Mouse (Mus musculus) testis, postnatal 14 days (tissue): ENCODE data around the gene Rps15.
"Not testable (repeated sequence)": the region's sequence is repeated elsewhere in the genome, so short reads cannot be mapped to it uniquely, and the experiment has no call there.

ENCODE experiments used
- DNase-seq: peaks from one replicate; pipeline ENCODE4 v3.0.0; 2021; ENCODE audit warnings: low spot score

Rps15 gene

GRCm38 (mm10) chr10:80292251-80293146 is at the start of gene Rps15:
Rps15 (plus strand) TSS chr10:80292453.
- peak; percentile 94 for DNase-seq

DNA sequence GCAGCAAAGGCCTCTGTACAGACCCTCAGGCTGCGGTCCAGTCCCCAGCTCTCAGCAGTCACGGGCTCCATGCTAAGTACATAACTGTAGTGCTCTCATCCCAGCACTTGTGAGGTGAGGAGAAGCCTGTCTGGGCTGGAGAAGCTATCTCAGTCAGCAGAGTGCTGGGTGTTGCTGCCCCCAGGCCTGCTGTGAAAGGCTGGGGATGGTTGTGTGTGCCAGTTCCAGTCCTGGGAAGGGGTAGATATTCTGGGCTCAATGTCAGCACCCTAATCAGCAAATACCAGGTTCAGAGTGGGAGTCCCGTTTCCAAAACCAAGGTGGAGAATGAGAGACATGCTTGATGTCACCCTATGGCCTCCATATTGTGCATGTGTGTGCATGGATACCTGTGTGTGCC is 49.6 kb upstream of the Rps15 start:
- no peak for DNase-seq

- no peak for DNase-seq
These were observed 47.4 kb upstream of the Rps15 start for GRCm38 (mm10) chr10:80244791-80245399.

DNA sequence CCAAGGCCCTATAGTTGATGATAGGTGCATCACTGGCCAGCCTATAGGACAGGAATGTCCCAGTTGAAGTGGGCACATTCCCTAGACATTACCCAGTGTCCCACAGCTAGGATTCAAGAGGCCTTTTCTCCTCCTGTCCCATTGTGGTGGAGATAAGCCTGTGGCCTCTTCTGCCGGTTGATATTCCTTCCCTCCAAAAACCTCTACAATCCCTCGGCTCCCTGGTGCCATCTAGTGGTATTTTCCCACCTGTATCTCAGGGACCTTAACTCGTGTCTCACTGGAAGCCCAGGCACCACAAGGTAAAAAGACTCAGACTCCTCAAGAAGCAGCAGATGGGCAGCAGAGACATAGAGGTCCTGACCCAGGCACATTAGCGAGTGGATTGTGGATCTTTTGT is 46.7 kb upstream of the Rps15 start:
- peak; percentile 58 for DNase-seq

- no peak for DNase-seq
These were observed 44.4 kb upstream of the Rps15 start for GRCm38 (mm10) chr10:80247849-80248248.

DNA sequence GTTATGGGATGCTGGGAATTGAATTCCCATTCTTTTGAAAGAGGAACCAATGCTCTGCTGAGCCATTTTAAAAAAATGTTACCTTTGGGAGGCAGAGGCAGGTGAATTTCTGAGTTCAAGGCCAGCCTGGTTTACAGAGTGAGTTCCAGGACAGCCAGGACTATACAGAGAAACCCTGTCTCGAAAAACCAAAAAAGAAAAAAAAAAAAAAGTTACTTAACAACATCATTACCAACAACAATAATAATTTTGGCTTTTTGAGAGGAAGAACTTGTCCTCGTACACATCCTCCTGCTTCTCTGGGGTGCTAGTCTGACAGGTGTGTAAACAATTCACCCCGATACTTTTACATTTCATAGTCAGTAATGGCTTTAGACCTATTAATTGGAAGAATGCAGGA is 43.8 kb upstream of the Rps15 start:
- DNase-seq = not testable (repeated sequence)

GRCm38 (mm10) chr10:80248971-80249640 is 43.1 kb upstream of the Rps15 start, which contains the start of gene Ndufs7:
Ndufs7 (plus strand) TSS chr10:80249121.
- DNase-seq = peak; percentile 91

DNA sequence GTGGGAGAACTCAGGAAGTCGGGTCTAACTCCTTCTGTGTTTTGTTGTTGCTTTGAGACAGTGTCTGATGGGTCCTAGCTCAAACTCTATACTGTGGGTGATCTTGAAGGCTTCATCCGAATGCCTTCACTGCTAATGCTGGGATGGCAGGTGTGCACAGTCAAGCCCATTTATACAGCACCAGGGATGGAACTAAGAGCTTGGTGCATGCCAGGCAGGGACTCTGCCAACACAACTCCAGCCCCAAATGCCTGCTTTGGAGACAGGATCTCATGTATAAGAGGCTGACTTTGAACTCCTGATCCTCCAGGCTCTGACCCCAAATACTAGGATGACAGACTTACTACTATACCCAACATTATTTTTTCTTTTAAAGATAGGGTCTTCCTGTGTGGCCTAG is 42.2 kb upstream of the Rps15 start:
- DNase-seq = no peak

GRCm38 (mm10) chr10:80250573-80250972 is 41.7 kb upstream of the Rps15 start:
- no peak for DNase-seq

- DNase-seq = no peak
These were observed 40.2 kb upstream of the Rps15 start for GRCm38 (mm10) chr10:80252011-80252410.

DNA sequence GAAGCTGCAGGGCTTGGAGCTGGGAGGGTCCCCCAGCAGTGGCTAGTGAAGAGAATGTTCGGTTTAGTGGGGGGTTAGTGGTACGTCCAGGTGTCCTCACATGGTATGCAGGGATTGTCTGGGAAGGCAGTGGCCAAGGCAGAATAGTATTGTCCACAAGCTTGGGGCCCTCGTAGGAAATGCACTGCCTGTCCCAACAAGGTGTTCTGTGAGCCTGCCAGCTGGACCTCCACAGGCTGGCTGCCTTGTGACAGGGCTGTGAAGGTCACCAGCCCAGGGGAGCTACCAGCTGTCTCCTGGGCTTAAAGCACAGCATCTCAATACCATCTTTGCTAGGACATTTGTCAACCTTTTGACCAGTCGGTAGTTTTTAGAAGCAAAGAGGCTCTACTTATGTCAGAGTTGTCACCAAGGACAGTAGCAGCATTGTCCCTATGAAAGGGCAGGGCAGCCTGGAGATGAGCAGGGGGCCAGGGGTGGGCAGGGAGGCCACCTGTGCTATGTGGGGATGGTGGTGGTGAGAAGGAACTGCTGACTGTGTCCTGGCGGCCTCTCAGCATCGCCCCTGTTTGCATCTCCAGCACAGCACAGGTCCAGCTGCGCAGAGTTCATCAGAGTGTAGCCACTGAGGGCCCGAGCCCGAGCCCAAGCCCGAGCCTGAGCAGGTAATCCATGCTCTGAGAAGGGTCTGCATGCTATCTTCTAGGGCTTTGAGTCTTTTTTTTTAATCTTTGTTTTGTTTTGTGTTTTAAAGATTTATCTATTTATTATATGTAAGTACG is 39.6 kb upstream of the Rps15 start:
- no peak for DNase-seq

DNA sequence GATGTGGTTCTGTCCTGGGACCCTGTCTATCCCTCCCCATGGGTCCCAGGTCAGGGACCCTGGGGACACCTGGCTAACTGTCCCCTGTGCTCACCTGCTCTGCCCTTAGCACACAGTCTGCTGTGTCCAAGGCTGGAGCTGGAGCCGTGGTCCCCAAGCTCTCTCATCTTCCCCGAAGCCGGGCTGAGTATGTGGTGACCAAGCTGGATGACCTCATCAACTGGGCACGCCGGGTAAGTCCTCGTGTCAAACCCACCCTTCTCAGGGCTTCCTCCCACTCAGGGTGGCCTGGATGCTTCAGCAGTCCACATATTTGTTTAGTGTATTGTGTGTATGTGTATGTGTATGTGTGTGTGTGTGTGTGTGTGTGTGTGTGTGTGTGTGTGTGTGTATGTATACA is 38.7 kb upstream of the Rps15 start:
- no peak for DNase-seq

GRCm38 (mm10) chr10:80254331-80255297 is 37.6 kb upstream of the Rps15 start:
- no peak for DNase-seq

GRCm38 (mm10) chr10:80255881-80256535 is 36.2 kb upstream of the Rps15 start:
- DNase-seq = peak; percentile 53

DNA sequence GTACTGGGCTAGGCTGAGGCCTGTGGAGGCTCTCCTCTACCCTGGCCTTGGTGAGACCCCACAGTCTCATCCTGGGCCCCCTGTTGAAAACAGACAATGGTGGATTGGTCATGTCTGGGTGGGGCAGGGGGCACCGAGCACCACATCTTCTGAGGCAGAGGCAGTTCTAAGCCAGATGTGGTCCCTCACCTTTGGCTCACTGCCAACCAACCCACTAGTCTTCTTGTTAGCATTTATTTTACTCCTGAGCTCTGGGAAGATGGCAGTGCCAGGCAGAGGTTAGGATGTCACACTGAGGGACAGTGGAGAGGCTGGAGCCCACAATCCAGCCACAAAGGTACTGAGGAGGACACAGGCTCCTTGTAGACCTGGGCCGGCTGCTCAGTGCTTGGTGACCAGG is 34.3 kb upstream of the Rps15 start:
- DNase-seq = no peak

DNA sequence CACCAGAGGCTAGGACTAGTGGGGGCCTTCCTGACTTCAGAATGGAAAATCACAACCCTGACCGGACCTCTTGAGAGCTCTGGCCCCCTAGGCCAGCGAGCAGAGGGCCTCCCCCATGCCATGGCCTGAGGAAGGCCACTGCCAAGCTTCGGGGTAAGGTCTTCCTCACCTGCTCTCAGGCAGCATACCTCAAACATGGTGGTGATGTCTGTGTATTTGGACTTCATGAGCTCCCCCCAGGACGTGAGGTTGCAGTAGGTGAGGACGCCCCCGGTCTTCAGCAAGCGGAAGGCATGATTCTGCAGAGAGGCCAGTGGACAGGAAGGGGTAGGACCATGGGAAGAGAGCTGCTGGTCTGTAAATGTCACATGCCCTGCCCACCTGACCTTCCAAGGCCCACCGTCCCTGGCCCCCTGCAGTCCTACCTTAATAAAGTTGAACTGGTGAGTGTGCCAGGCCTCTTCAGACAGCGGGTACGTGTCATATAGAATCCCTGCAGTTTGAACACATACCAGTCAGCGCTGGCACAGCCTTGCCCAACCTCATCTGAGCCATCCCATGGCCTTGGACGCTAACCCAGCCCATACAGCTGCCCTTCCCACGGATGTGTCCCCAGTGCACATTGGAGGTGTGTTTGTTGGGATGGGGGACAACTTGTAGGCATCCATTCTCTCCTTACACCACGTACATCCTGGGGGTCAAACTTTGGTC is 33.3 kb upstream of the Rps15 start:
- DNase-seq = no peak

- DNase-seq = no peak
These were observed 32.8 kb upstream of the Rps15 start for GRCm38 (mm10) chr10:80259463-80259805.

- peak; percentile 88 for DNase-seq
These were observed 32.2 kb upstream of the Rps15 start for GRCm38 (mm10) chr10:80259861-80260641.
